Mouse (Mus musculus) cerebral cortex, adult 2 months (tissue): ENCODE data around the gene Rpl4.

Experiments used
- WGBS: fragments of 180-500 bp; shearing (Covaris S2); methylation state at CpG from one replicate; pipeline ENCODE4 v1.1.7; 2018; 5-methylcytosine and 5-hydroxymethylcytosine counted together

Gene Rpl4

DNA sequence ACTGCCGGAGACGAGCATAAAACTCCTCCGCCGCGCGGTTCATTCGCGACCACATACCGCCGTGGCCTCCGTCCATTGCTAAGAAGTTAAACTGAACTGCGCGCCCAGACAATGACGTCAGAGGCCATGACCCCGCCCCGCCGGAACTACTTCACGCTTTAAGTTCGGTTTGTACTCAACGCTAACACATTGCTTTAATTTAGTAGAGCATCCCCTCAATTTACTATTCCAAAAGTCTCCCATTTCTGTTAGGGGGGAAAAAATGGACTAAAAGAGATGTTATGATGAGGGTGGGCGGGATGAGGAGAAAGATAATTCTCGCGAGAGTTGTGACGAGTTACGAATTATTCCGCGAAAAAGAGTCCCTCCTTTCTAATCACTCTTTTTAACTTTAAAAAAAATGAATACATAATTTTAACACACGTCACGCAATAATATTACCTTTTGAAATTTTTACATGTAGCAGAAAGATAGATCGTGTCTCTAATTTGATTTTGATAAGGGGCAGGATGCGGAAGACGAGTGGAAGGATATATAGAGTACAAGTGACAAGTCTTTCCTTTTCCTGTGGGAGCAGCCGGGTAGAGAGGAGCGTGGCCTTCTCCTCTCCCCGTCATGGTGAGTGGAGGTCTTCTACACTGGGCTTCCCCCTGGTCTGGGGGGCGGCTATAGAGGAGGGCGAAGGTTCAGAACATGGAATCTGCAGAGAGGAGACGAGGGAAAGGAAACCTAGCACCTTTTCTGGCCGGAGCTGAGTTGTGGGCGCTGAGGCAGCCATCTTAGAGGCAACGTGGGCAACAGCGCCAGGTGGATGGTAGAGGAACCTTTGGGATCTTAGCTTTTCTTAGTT is at the start of gene Rpl4, which contains the start of gene Zwilch:
Gene Rpl4 (plus strand): TSS at position 560 of the 850 bp plus-strand sequence.
Gene Zwilch (minus strand): TSS at position 289 of the 850 bp plus-strand sequence.
- WGBS = under 1% methylated on average over 42 of the region's 42 CpGs

DNA sequence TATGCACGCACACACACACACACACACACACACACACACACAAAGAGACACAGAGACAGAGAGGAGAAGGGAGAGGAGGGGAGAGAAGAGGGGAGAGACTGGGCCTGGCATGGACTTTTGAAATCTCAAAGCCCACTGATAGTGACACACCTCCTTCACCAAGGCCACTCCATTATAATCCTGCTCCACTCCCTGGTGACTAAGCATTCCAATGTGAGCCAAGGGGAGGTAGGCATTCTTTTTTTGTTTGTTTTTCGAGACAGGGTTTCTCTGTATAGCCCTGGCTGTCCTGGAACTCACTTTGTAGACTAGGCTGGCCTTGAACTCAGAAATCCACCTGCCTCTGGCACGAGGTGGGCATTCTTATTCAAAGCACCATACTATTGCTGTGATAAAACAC is 48.3 kb upstream of the Rpl4 start:
- WGBS = 79% methylated on average over 3 of the region's 3 CpGs

DNA sequence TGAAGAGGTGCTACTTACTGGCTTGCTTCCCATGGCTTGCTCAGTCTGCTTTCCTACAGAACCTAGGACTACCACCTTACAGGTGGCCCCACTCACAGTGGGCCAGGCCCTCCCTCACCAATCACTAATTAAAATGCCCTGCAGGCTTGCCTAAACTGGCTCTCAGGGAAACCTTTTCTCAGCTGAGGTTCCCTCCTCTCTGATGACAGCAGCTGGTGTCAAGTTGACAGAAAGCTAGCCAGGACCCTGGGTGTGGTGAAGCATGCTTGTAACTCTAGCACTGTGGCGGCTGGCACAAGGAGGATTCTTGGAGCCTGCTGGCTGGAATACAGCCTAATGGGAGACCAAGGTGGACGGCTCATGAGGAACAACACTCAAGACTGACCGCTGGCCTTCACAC is 47.9 kb upstream of the Rpl4 start:
- WGBS = 89% methylated on average over 3 of the region's 3 CpGs

DNA sequence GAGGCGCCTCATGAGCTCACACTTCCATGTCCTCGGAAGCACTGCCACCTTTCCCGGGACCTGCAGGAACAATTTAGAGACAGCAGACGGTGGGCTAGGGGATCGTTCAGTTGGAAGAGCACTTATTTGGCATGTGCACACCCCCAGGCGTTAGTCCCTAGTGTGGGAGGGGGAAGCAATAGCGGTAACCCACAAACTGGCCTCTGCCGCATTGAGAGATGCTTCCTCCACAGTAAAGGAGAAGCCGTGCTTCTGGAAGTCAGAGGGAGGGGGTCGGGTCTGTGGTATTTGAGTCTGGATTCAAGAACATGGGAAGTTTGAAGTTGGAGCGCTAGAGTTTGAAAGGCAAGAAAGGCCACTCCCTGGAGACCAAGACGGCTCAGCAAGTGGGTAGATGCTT is 47.1 kb upstream of the Rpl4 start:
- 72% methylated on average over 12 of the region's 12 CpGs for WGBS

DNA sequence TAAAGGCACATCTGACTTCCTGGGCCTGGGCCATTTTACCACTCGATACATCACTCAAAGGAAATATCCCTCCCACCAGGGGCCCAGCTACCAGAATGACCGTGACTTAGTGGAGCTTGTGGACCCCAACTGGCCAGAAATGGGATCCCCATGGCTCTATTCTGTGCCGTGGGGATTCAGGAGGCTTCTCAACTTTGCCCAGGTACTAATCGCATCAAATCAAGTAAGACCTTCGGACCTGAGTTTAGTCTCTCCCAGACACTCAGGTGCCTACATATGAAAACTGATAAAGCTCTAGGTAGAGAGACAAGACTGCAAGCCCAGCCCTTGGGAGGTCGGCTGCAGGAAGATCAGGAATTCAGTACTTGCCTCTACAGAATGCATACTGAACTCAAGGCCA is 41.6 kb upstream of the Rpl4 start:
- WGBS = 89% methylated on average over 6 of the region's 6 CpGs

DNA sequence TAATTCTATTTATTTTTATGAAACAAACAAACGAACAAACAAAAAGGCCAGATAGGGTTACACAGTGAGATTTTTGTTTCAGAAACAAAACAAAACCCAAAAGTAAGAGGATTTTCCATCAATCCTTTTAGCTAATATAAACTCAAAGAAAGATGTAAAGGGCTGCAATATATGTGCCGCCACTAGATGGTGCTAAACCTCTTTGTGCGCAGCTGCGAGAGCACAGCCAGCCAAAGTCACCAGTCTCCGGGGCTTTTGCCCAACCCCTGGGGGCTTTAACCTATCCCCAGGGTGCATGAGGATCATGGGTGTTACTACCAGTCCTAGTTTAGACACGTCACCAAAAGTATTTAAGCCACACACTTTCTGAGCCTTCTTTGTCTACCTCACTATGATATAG is 34.3 kb upstream of the Rpl4 start:
- 4% methylated on average over 6 of the region's 6 CpGs for WGBS

DNA sequence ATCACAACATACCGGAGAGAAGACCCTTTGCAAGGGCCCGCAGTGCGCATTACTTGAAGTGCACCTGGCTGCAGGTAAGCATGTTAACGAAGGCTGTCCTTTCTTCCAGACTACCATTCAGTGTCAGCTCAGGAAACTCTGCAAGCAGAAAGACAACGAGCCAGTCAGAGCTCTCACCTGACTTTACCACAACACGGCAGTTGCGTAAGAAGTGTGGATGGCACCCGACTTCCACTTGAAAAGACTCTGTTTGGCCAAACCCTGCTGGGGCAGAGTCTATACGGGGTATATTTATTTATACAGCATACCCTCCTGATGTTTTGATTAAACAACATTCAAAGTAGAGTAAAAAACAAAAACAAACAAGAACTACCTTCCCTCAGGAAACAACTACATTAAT is 33.3 kb upstream of the Rpl4 start:
- 86% methylated on average over 9 of the region's 9 CpGs for WGBS

DNA sequence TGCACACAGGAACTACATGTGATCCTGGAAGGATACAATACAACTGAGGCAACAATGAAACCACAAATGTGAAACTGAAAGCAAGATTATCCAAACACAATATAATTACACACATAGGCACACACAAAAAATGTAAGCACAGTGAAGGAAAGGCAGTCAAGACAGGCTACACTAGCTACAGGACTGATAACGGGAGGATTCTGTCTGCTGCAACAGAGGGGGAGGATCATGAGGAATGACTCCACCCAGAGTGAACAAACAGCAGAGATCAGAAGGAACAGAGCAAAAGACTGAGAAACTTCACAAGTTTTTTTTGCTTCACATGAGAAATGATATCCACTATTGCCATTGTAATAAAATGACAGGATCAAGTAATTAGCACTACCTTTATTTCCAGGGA is 16.5 kb upstream of the Rpl4 start:
- WGBS = 89% methylated on average over 1 of the region's 1 CpGs

DNA sequence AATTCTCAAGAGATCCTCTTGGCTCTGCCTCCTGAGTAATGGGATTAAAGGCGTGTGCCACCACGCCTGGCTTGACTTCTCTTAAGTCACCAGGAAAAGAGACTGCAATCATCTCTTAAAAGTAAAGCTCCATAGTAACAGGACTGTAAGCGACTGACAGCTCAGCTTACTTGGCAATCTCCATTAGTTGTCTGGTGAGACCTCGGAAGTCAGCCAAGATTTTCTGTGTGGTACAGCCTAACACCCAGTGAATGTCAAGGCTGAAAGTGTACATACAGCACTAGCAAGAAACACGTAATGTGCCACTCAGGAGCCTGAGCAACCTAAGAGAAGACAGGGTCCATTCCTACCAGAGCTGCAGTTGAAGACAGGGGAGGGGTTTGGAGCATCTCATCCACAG is 12.7 kb upstream of the Rpl4 start:
- 87% methylated on average over 5 of the region's 5 CpGs for WGBS

DNA sequence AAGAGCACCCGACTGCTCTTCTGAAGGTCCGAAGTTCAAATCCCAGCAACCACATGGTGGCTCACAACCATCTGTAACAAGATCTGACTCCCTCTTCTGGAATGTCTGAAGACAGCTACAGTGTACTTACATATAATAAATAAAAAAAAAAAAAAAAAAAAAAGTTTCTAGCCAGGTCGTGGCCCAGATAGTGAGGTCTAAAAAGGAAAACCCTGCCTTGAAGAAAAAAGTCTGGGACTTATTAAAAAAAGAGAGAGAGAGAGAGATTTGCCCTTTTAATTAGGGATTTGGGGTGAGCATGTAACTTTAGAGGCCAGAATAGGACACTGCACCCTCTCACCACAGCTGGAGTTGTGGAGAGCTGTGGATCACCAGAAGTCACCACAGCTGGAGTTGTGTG is 3.2 kb upstream of the Rpl4 start:
- 98% methylated on average over 3 of the region's 3 CpGs for WGBS

DNA sequence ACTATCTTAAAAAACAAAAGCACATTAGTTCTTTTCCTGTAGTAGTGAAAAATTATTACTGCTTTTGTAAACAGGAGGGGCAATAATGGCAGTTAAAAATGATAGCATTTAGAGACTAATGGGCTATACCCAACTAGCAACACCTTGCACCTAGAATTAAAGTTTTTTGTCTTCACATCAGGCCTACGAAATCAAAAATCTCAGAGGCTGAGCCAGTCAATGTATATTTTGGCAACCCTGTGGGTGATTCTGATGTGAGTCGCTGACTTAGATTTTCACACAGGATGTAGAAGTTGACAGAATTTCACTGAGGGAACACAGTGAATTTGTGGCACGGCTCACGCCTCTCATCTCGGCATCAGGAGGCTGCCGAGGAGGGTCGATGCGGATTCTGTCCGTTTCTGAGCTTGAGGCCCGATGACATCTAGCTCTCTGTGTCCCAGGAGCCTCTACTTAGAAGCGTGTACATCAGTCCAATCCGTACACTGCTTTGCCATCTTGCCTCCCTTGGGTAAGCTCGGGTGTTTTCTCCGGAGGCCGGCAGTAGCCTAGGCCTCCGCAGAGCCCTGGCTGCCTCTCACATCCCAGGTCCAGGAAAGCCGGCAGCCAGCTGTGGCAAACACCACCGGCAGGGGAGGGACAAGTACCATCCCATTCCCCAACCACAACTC is 895 bp upstream of the Rpl4 start:
- WGBS = 3% methylated on average over 18 of the region's 18 CpGs

DNA sequence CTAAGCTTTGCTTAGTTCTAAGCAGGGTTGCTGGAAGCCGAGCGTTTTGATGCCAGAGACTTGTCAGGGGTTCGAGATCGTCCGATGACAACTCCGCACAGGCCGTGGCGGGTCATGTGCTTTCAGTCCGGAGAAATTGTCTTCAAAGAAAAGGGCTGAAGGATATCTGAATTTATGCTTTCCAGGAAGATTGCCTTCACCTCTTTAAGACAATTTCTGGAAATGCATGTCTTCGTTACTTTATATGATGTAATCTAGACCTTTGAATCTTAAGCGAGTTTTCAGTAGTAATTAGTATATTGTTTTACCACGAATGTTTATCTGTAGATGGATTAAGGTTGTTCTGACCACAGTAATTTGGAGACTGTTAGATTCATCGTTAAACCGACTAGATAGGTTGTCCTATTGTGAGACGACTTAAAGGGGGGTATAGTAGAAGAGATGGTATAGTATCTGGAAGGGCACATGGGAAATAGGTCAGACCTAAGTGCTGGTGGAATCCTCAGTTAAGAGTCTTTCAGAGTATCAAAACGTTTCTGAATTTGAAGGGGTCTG is 568 bp downstream of the Rpl4 start:
- WGBS = under 1% methylated on average over 16 of the region's 16 CpGs

DNA sequence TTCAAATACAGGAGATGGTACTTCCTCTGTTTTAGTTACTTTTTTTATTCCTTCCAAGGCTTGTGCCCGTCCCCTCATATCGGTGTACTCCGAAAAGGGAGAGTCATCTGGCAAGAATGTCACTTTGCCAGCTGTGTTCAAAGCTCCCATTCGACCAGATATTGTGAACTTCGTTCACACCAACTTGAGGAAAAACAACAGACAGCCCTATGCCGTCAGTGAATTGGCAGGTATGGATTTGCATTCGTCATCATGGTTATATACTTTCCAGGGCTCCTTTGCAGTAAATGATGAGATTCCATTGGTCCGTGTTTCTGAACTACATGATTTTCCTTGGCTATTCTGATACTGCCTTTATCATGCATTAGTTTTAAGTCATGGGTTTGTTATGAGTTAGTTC is 1.6 kb downstream of the Rpl4 start:
- WGBS = 25% methylated on average over 8 of the region's 8 CpGs

DNA sequence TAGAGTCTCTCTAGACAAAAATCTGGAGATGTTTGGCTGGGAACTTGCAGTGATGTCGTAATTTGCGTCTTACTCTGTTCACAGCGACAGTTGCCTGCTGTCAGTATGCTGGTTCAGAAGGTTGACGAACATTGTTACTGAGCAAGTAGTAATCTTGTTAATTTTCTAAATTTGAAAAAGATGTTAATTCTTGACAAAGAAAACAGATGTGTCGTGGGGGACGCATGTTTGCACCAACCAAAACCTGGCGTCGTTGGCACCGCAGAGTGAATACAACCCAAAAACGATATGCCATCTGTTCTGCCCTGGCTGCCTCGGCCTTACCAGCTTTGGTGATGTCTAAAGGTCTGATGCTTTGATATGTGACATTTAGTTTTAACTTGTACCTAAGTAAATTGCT is 2.2 kb downstream of the Rpl4 start:
- 50% methylated on average over 11 of the region's 11 CpGs for WGBS

DNA sequence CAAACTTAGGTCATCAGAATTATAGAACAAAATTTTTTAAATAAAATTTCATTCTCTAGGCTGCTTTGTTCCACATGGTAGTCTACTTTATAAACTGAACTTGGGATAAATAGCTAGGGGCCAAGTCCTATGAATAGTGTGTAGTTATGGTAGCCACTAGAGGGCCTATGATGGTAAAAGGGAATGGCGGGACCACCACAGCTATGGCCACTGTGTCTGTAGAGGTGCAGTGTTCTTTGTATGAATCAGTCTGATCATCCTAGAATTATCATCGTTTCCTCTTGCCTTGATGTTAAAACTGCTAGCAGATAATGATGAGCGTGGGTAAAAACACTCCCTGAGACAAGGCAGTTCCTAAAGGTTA is 5.4 kb downstream of the Rpl4 start:
- WGBS = 33% methylated on average over 3 of the region's 3 CpGs

DNA sequence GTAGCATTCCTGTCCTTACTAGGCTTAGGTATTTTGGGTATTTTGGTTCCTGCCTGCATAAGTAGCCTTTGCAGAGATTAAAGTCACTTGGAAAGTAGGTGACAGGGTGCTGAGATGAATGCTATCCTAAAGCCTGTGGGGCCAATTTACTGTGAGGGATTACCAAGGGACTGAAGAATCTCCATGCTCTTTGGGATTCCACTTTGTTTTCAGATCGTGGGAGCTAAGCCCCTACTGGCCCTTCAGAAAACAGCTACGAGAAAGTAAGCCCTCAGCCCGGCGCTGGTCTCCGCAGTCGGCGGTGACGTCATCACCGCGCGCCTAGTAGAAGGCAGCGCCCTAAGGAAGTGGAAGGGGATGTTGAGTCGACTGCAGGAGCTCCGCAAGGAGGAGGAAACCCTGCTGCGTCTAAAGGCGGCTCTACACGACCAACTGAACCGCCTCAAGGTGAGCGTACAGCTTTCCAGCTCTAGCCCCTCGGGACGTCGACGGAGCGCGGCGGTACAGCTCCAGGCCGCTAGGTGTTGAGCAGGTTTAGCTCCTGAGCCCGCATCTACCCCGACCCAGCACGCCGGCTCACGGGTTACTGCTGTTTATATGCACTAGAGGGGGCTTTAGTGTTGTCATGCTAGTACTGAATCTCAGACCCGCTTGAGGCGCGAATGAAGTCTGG is 5.9 kb downstream of the Rpl4 start, which contains the start of gene Snapc5:
Gene Snapc5 (plus strand): TSS at position 301 of the 673 bp plus-strand sequence.
- under 1% methylated on average over 35 of the region's 35 CpGs for WGBS

DNA sequence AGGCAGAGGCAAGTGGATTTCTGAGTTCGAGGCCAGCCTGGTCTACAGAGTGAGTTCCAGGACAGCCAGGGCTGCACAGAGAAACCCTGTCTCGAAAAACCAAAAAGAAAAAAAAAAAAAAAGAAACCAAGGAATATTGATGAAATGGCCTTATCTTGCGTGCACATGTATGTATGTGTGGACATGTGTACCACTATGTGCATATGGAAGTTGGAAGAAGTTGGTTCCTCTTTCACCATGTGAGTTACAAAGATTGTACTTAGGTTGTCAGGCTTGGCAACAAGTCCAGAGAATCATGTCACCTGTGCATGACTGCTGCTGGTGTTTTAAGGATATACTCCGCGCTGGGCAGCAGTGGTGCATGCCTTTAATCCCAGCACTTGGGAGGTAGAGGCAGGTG is 10.1 kb downstream of the Rpl4 start:
- WGBS = 93% methylated on average over 5 of the region's 5 CpGs

DNA sequence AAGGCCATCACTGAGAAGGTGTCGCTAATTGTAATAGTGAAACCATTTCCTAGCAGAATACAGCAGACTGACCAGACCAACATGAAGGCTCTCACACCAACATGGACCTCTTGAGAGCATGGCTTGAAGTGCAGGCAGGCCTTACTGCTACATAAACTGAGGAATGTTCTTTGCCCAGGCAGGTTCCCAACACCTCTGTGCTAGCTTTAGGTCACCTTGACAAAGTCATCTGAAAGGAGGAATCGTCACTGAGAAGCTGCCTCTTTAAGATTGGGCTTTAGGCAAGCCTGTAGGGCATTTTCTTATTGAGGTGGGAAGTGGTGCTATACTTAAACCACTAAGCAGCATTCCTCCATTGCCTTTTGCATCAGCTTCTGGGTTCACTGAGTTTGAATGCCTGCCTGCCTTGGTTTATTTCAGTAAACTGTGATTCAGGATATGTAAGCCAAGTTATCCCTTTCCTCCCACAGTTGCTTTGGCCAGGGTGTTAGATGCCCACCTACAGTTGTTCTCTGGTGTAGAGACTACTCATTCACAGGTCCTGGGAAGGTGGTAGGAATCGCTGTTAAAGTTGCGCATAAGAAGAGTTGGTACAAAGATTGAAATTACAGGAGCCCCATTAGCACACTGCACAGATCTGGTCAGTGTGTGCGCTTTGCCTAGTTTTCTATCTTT is 11.1 kb downstream of the Rpl4 start:
- 74% methylated on average over 5 of the region's 5 CpGs for WGBS

DNA sequence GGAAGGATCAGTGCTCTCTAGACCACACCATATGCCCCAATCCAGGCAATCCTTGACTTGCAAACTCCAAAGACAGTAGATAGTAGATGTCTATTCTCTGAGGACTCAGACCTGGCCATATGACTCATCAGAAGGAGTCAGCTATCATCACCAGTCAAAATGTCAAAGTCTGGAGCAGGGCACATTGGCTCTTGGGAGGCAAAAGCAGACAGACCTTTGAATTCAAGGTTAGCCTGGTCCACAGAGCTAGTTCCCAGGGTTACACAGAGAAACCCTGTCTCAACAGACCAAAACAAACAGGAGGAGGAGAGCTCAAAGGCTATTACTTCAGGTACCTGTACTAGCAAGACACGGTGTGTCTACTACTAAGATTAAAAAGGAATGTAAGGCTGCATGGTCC is 20.7 kb downstream of the Rpl4 start:
- 97% methylated on average over 1 of the region's 1 CpGs for WGBS

DNA sequence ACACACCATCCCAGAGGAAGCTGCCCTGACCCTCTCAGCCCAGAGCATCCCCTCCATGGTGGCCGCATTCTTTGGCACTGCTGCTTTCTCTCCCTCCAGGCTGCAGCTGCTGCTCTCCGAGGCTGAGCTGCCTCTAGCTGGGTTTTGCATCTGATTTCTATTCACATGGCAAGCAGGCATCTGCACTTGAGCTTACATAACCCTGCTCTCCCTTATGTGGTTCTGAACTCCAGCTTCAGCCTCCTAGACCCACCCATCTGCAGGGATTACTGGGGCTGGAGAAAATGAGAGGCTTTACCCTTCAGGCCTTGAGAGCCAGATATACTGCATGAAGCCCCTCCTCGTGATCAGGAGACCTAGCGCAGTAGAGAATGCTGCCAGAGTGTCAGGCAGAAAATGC is 22.4 kb downstream of the Rpl4 start:
- 31% methylated on average over 4 of the region's 4 CpGs for WGBS

DNA sequence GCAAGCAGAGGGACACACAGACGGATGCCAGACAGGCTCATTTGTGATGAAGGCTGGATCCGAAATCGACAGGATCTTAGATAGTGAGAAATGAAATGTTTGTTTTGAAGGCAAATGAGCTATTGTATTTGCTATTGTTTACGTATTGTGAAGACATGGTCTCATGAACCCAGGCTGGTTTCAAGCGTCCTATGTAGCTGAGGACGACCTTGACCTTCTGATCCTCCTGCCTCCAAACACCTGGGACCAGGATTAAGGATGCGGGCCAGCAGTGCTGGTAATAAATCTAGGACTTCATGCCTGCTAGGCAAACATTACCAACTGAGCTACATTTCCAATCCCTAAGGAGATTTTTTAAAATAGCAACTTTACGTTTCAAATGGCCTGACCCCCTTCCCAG is 24.3 kb downstream of the Rpl4 start:
- 92% methylated on average over 8 of the region's 8 CpGs for WGBS
